Mouse (Mus musculus) layer of hippocampus, adult 9-11 months (tissue): ENCODE measurements at regions not wholly inside any gene's neighbourhood (a gene's known extent, or its start where the extent isn't known, plus 50 kb on each side); places are given as distances from the start of the nearest gene placed in this dataset.

Experiments used
- DNase-seq: peaks from one replicate; pipeline ENCODE4 v3.0.0; 2022

GRCm38 (mm10) chr3:148429012-148429865, 561.1 kb downstream of the Adgrl2 start:
- no peak for DNase-seq

- no peak for DNase-seq
Measured at GRCm38 (mm10) chr3:148424089-148424488, 566.3 kb downstream of the Adgrl2 start.

GRCm38 (mm10) chr3:148423383-148423782, 567.0 kb downstream of the Adgrl2 start:
- no peak for DNase-seq

DNA sequence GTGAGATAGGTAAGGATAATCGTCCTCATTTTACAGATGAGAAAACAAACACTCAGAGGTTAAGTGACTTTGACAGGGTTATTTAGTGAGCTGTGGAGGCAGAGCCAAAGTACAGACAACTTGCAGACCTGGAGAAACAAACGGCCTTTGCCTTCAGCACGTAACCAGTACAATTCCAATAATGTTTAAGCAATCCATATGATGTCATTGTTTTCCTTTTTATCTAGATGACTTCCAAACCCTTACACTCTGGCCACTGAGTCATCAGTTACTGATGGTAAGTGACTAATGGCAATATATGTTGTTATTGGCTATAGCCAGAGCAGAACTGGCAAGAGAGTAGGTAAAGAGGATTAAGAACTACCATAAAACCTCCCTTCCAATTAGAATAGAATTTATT, 567.6 kb downstream of the Adgrl2 start:
- DNase-seq, result no peak

DNA sequence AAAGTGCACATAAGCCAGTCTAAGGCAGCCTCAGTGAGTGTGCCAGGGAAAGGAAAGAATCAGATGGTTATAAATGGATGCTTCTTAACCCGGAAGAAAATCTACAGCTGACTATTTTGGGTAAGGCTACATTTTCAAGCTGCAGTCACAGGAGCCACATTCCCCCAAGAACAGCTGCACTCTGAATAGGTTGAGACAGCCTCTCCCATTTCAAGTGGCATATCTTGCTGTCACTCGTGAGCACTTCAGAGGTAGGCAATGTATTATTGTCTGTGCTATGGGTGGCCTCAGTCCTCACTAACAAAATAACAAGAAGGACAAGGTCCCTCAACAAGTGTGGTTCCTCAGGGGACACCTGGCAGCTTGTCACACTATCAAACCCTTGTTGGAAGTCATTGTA, 568.1 kb downstream of the Adgrl2 start:
- no peak for DNase-seq

DNA sequence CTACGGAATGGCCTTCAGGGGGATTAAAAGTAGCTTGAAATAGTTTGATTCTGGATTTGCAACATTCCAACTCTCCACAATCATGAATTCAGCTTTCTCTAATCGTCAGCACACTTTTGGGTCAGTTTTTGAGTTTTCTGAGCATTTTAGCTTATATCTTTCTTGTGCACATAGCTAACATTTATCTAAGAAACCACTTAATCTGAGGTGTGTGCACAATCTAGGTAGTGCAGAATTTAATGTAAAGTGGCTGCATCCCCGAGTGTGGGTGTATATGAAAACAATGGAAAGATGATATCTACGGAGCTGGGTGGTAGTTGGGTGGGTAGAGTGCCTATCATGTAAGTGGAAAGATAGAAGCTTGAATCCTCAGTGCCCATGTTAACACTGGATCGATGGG, 570.1 kb downstream of the Adgrl2 start:
- no peak for DNase-seq

DNA sequence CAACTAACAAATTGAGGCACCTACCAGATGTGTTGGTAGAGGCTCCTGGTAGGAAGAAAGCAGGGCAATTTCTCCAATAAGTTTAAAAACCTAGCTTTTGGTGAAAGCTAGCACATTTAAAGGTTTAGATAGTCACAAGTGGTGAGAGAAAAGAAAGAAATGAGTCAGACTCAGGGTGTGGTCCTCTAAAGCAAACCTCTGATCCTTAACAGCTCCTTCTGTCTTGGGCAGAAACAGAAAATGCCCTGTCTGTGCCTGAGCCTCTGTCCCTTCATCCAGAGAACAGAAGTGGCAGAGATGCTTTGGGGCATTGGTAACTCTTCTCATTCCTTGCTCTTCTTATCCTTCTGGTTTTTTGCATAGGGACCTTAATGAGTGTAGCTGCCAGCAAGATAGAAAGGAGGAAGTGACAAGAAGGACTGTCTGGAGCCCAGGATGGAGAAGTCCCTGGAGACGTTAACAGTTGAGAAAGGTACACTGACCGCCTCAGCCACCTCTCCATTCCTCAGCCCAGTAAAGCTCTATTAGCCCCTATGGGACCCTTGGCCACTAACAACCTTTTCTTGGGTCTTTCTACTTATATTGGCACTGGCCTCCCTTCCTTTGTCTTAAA, 570.8 kb downstream of the Adgrl2 start:
- no peak for DNase-seq

DNA sequence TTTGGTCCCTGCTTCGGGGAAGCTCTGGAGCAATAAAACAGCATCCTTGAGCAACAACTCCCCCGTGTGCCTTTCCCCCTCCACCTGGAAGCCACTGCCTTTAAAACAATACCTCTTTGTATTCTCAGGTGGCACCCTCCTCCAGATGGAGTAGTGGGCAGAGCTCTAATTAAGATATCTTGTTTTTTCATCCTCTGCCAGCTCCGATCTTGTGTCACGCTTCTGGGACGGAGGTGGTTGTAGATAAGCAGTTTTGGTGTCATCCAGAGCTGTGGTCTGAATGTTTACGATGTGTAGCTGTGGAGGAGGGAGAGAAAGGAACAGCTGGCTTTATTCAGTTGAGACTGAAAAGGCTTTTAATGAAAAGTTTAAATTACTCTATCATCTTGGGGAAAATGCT, 572.3 kb downstream of the Adgrl2 start:
- DNase-seq, result no peak

GRCm38 (mm10) chr3:148415443-148415842, 574.9 kb downstream of the Adgrl2 start:
- no peak for DNase-seq

GRCm38 (mm10) chr3:148413027-148413426, 577.3 kb downstream of the Adgrl2 start:
- no peak for DNase-seq

DNA sequence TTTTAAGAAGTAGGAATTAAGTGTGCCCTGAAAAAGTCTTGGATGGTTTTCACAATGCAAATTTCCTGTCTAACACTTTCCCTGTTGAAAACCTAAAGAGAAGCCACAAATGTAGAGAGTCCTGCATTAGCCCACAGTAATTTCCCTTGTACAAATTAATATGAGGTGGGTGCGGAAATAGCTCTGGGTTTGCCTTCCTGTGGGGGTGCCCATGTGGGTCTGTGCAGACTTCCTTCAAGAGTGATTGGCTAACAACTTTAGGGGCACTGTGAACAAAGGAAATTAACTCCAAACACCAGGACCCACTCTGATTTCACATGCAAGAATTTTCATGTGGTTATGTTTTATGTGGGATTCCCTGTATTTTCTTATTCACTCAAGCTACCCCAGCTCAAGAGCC, 578.2 kb downstream of the Adgrl2 start:
- no peak for DNase-seq

DNA sequence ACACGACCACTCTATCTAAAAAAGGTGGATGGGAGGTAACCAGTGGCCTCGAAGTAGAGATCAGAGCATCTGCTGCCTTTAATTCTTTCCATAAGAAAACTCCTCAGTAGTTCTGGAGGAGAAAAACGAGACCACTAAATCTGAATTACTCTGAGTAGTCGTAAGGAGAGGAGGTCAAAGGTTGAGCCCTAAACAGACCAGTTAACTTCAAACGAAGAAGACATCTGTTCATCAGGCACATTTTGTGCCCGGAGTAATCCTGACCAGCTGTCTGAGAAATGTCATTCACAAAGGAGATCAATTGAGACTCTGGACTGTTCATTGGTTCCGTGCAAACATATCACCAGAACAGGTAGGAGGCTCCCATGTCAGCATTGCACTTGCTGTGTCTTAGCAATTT, 592.0 kb downstream of the Adgrl2 start:
- no peak for DNase-seq

DNA sequence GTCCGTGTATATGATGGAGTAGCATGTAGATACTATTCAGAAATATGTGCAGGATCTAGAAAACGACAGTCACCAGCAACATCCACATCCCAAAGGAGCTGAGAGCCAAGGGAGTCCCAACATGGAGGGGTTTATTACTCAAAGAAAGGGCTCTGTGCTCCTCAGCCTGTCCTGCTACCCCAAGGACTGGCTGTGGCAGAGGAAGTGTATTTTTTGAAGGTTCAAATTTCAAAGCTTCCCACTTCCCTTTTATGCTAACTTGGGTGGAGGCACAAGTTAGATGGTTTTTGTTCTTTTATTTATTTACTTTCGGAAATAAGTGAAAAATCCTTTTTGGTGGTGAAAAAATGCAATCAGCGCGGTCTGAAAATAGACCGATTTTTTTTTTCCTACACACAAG, 602.8 kb downstream of the Adgrl2 start:
- DNase-seq, result no peak

DNA sequence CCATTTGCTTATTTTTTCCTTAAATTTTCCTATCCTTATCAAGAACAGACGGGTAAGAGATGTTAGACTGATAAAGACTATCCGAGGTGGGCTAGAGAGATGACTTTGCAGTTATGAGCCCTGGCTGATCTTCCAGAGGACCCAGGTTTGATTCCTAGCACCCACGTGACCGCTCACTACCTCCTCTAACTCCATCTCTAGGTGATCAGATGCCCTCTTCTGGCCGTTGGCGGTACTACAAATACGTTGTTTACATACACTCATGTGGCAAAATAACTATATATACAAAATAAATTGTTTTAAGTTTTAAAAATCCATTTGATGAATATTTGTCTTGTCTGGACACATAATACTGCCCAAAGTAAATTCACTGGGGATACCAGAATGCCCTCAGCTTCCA, 604.6 kb downstream of the Adgrl2 start:
- DNase-seq, result no peak

- no peak for DNase-seq
Measured at GRCm38 (mm10) chr3:148381057-148381456, 609.3 kb downstream of the Adgrl2 start.

- DNase-seq, result no peak
Measured at GRCm38 (mm10) chr3:148363331-148363730, 627.0 kb downstream of the Adgrl2 start.

DNA sequence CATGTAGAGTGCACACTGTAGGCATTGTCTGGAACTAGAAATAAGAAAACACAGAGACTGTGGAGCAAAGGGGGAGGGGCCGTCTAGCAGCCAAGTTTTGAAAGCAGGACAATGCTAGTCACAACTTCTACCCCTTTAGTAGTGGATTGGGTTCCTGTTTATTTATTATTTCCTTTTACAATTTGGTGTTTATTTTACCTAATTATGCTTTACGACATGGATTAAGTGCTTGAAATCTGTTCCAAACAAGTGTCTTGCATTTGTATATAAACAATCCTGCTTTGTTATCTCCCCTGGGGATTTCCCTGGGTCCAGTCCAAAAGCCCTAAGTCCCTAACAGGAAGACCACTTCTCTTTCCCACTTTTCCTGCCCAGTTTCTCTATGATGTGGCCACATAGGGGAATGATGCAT, 627.9 kb downstream of the Adgrl2 start:
- DNase-seq, result no peak

DNA sequence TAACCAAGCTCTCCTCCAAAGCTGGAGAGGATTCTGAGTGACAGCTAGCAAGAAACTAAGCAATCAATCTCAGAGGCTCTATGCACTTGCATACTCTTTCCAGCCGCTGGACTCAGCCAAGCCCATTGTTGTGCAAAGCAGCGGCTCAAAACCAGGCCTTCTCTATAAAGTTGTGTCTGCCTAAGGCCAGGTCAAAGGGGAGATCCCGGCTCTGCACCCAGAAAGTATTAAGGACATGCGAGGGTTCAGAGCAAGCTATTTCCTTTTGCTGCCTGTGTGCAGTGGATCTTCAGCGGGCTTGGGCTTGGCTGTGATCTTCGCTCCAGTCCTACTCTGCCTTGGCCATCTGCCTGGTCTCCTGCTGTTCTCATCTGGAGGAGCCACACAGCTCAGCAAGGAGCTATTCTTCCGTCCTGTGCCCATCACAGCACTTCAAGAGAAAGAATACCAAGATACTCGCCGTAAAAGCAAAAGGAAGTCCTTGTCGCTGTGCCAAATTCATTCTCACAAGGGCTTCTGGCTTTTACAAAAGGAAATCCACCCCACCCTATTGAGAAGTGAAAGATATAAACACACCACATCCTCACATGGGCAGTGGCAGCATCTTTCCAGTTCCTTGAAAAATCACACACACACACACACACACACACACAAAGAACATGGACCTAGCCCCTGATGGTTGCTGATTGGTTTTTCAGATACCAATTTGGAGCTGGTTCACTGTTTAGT, 646.6 kb downstream of the Adgrl2 start:
- DNase-seq, result no peak

DNA sequence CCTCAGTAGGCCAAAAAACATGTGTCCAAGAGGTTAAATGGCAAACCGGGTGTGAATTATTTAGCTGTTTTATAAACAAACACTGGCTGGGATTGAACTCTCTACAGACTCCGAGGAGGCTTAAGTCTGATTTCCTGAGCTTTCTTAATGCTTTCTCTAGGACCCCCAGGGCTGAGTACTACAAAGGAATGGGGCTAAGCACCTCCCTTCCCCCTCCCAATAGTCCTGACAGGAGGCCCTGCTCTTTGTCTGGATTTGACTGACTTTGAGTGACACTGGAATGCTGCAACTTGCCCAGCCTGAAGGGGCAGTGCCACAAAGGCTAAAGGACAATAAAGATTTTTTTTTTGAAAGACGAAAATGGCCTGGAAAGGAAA, 647.1 kb downstream of the Adgrl2 start:
- DNase-seq, result no peak

DNA sequence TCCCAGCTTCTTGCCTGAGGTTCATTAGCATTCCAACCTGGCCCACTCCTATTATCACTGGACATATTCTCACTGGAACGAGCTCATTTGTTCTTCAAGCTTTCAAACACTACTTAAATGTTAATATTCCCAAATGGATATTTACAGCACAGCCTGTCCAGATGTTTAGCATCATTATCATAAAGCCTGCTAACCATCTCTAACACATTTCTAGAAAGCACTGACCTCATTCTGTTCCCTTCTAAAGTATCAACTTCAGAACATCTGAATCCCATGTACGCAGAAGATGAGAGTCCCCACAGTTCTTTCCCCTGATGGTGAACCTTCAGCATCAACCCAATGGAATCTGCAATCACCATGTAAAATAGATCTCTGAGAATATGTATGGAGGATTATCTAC, 651.1 kb downstream of the Adgrl2 start:
- DNase-seq, result no peak

- DNase-seq, result no peak
Measured at GRCm38 (mm10) chr3:148336640-148337039, 653.7 kb downstream of the Adgrl2 start.

DNA sequence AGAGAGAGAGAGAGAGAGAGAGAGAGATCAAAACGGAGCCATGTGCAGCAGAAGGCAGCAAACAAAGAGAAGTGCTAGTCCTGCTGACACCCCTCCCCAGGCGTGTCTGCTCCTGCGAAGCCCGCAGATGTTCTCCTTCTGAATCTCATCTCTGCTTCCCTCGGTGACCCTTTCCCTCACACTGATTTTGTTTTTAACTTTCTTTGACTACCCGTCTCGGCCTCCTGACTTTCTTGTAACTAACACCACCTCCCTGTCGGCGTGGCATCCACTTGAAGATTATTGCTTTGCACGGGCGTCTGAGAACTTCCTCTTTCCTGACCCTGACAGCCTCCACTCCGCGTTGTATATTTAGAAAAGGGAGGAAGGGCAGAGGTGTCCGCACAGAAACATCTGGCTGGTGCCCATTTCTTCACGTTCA, 654.3 kb downstream of the Adgrl2 start:
- DNase-seq, result no peak

DNA sequence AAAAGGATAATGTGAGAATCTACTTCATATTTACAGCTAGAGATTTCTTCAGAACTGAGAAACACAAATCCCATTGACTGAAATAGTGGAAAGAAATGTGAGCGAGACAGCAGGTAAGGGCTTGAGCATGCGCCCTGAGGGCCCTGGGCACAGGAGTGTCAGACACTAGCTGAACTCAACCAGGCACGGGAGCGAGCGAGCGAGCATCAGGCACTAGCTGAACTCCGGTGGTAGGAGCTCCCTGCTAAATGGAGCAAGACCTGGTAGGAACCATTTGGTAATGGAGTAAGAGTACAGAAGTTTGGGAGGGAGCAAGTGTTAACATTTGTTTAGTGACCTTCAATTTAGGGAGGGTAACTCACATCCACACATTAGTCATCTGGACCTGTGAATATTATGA, 654.7 kb downstream of the Adgrl2 start:
- DNase-seq, result no peak
